Mouse (Mus musculus) myocyte (in vitro differentiated cells): ENCODE measurements around the gene Pdcl3. TPM values are rescaled to one million over a fixed set of nuclear protein-coding genes. Genes with fewer than 3 reads are reported as not detected.
"Not testable (repeated sequence)": the region's sequence is repeated elsewhere in the genome, so short reads cannot be mapped to it uniquely, and the experiment has no call there.

Experiments
- H3K27me3 ChIP-seq: one replicate; pipeline ENCODE4 v1.6.1; 2011; ENCODE audit not compliant: control insufficient read depth, insufficient read depth, insufficient read length
- H3K36me3 ChIP-seq: one replicate; pipeline ENCODE4 v1.6.1; 2011; ENCODE audit not compliant: control insufficient read depth, insufficient read depth
- H3K4me2 ChIP-seq: one replicate; pipeline ENCODE4 v1.6.1; 2011; ENCODE audit warnings: low read depth, control low read depth
- H3K4me3 ChIP-seq: one replicate; pipeline ENCODE4 v1.5.1; 2011; ENCODE audit warnings: mild to moderate bottlenecking, control low read depth, moderate library complexity
- H3K79me2 ChIP-seq: one replicate; pipeline ENCODE4 v1.6.1; 2011; ENCODE audit not compliant: control insufficient read depth, insufficient read depth
- H3ac ChIP-seq: one replicate; pipeline ENCODE4 v1.6.1; 2011; ENCODE audit not compliant: control insufficient read depth, insufficient read length
- CEBPB ChIP-seq: IDR thresholded peaks from 2 replicates; pipeline ENCODE4 v1.6.1; 2011; ENCODE audit warnings: mild to moderate bottlenecking, moderate library complexity; ENCODE audit not compliant: poor library complexity, insufficient read depth, severe bottlenecking
- E2F4 ChIP-seq: IDR thresholded peaks from one replicate; pipeline ENCODE4 v1.6.1; 2011; ENCODE audit warnings: mild to moderate bottlenecking, control low read depth, moderate library complexity; ENCODE audit not compliant: insufficient read depth
- MAX ChIP-seq: IDR thresholded peaks from one replicate; pipeline ENCODE4 v1.6.1; 2011; ENCODE audit warnings: low read depth, mild to moderate bottlenecking, control low read depth
- MYOD1 ChIP-seq, 3 experiments: IDR thresholded peaks; one replicate each; pipeline ENCODE4 v1.6.1; 2011; ENCODE audit warnings: control low read depth in 2 of 3, low read depth in 2 of 3, mild to moderate bottlenecking in 2 of 3, moderate library complexity in 1 of 3; ENCODE audit not compliant: insufficient read length in 2 of 3, control insufficient read depth in 1 of 3
- MYOG ChIP-seq, 3 experiments: IDR thresholded peaks; one replicate each; pipeline ENCODE4 v1.6.1; 2011; ENCODE audit warnings: control low read depth in 2 of 3, low read depth in 2 of 3, mild to moderate bottlenecking in 2 of 3; ENCODE audit not compliant: insufficient read length in 2 of 3, control insufficient read depth in 1 of 3, insufficient read depth in 1 of 3
- POLR2A ChIP-seq: IDR thresholded peaks from one replicate; pipeline ENCODE4 v1.6.1; 2011; ENCODE audit warnings: low read depth, mild to moderate bottlenecking, control low read depth, moderate library complexity; ENCODE audit not compliant: insufficient read length
- POLR2AphosphoS2 ChIP-seq: IDR thresholded peaks from one replicate; pipeline ENCODE4 v1.6.1; 2011; ENCODE audit warnings: low read depth, control low read depth; ENCODE audit not compliant: insufficient read length
- REST ChIP-seq: IDR thresholded peaks from one replicate; pipeline ENCODE4 v1.6.1; 2011; ENCODE audit warnings: mild to moderate bottlenecking, control low read depth, moderate library complexity; ENCODE audit not compliant: insufficient read depth, insufficient read length
- SRF ChIP-seq: IDR thresholded peaks from one replicate; pipeline ENCODE4 v1.6.1; 2011; ENCODE audit warnings: low read depth; ENCODE audit not compliant: control insufficient read depth, insufficient read length
- TCF12 ChIP-seq: IDR thresholded peaks from one replicate; pipeline ENCODE4 v1.6.1; 2011; ENCODE audit warnings: mild to moderate bottlenecking, control low read depth; ENCODE audit not compliant: poor library complexity, insufficient read depth, severe bottlenecking
- TCF3 ChIP-seq: IDR thresholded peaks from one replicate; pipeline ENCODE4 v1.6.1; 2011; ENCODE audit warnings: low read depth, control low read depth; ENCODE audit not compliant: insufficient read length
- USF1 ChIP-seq: IDR thresholded peaks from one replicate; pipeline ENCODE4 v1.6.1; 2011; ENCODE audit warnings: low read depth, mild to moderate bottlenecking, control low read depth, moderate library complexity
- polyA plus RNA-seq: library from polyadenylated mRNA; unstranded; fragments of >200 nt; fragmentation: generic; extraction: Trizol; gene quantifications from one replicate; pipeline ENCODE4 v1.2.1, GENCODE M21; 2012; ENCODE audit warnings: missing spikeins

Pdcl3 gene
- polyA plus RNA-seq, 1 experiment, result 84.9 TPM

- no peaks in the 10 kb centered on the region for H3K79me2 ChIP-seq
- H3ac ChIP-seq, result no peak overlapping the region
- H3K27me3 ChIP-seq, result peaks cover 17% of the 10 kb centered on the region
- H3K4me3 ChIP-seq, result no peak overlapping the region
- H3K4me2 ChIP-seq, result no peak overlapping the region
- H3K36me3 ChIP-seq, result no peaks in the 10 kb centered on the region
- no peak for TF ChIP-seq MAX
- TF ChIP-seq TCF12, result no peak
Measured at GRCm38 (mm10) chr1:39029176-39029575, 43.8 kb downstream of the Pdcl3 start.

- no peaks in the 10 kb centered on the region for H3K79me2 ChIP-seq
- H3K27me3 ChIP-seq, result peaks cover 17% of the 10 kb centered on the region
- TF ChIP-seq MYOG (IDR thresholded peaks at IDR 0.05; ENCODE audit: control insufficient read depth in 1 of 3, insufficient read depth in 1 of 3, insufficient read length in 2 of 3, low read depth in 2 of 3), result no peak
- no peak for TF ChIP-seq POLR2A
- TF ChIP-seq USF1, result no peak
- no peak for TF ChIP-seq MAX
- TF ChIP-seq E2F4, result no peak
- TF ChIP-seq POLR2AphosphoS2, result no peak
- no peaks in the 10 kb centered on the region for H3K36me3 ChIP-seq
- no peak overlapping the region for H3K4me3 ChIP-seq
- no peak overlapping the region for H3K4me2 ChIP-seq
- H3ac ChIP-seq, result no peak overlapping the region
Measured at GRCm38 (mm10) chr1:39030108-39030507, 44.7 kb downstream of the Pdcl3 start.

GRCm38 (mm10) chr1:39035817-39036216, 50.4 kb downstream of the Pdcl3 start:
- H3K4me3 ChIP-seq, result no peak overlapping the region
- no peak overlapping the region for H3K4me2 ChIP-seq
- H3ac ChIP-seq, result no peak overlapping the region
- no peaks in the 10 kb centered on the region for H3K36me3 ChIP-seq
- H3K27me3 ChIP-seq, result peaks cover 4% of the 10 kb centered on the region
- H3K79me2 ChIP-seq, result no peaks in the 10 kb centered on the region
- TF ChIP-seq REST (no peak), MYOD1 (IDR thresholded peaks at IDR 0.05; ENCODE audit: control insufficient read depth in 1 of 3, insufficient read length in 2 of 3, low read depth in 2 of 3) (no peak), USF1 (no peak), POLR2A (no peak), MYOG (IDR thresholded peaks at IDR 0.05; ENCODE audit: control insufficient read depth in 1 of 3, insufficient read depth in 1 of 3, insufficient read length in 2 of 3, low read depth in 2 of 3) (no peak), MAX (no peak), SRF (no peak), CEBPB (no peak), TCF12 (no peak), E2F4 (no peak), POLR2AphosphoS2 (no peak), TCF3 (no peak)

GRCm38 (mm10) chr1:39042188-39042587, 56.8 kb downstream of the Pdcl3 start:
- H3K4me3 ChIP-seq, result no peak overlapping the region
- H3K36me3 ChIP-seq, result no peaks in the 10 kb centered on the region
- TF ChIP-seq MYOG (IDR thresholded peaks at IDR 0.05; ENCODE audit: control insufficient read depth in 1 of 3, insufficient read depth in 1 of 3, insufficient read length in 2 of 3, low read depth in 2 of 3) (no peak), SRF (no peak), MAX (no peak), TCF12 (no peak), USF1 (no peak), CEBPB (no peak), POLR2A (no peak)
- H3ac ChIP-seq, result no peak overlapping the region
- no peaks in the 10 kb centered on the region for H3K79me2 ChIP-seq
- no peaks in the 10 kb centered on the region for H3K27me3 ChIP-seq
- no peak overlapping the region for H3K4me2 ChIP-seq

- H3K36me3 ChIP-seq, H3K4me3 ChIP-seq, H3K79me2 ChIP-seq, H3ac ChIP-seq, H3K27me3 ChIP-seq, H3K4me2 ChIP-seq: not testable (repeated sequence)
Measured at GRCm38 (mm10) chr1:39044442-39044841, 59.0 kb downstream of the Pdcl3 start.

GRCm38 (mm10) chr1:39046689-39047088, 61.3 kb downstream of the Pdcl3 start:
- Histone ChIP-seq H3K4me2 (no peak overlapping the region), H3K4me3 (no peak overlapping the region), H3K27me3 (no peaks in the 10 kb centered on the region), H3K79me2 (no peaks in the 10 kb centered on the region), H3ac (no peak overlapping the region), H3K36me3 (no peaks in the 10 kb centered on the region)
- TF ChIP-seq REST (no peak), MYOG (IDR thresholded peaks at IDR 0.05; ENCODE audit: control insufficient read depth in 1 of 3, insufficient read depth in 1 of 3, insufficient read length in 2 of 3, low read depth in 2 of 3) (no peak), USF1 (no peak), POLR2AphosphoS2 (no peak)

Other genes with a start within 250 kb of the Pdcl3 start
- not detected for gene Lonrf2, start 148.9 kb upstream of the Pdcl3 start, polyA plus RNA-seq
- not detected for gene Chst10, start 87.4 kb upstream of the Pdcl3 start, polyA plus RNA-seq
- gene Nms, start 46.5 kb upstream of the Pdcl3 start, polyA plus RNA-seq, result not detected
- gene Npas2, start 208.1 kb downstream of the Pdcl3 start, polyA plus RNA-seq, result 0.01 TPM